Mouse (Mus musculus): ENCODE measurements at regions not wholly inside any gene's neighbourhood (a gene's known extent, or its start where the extent isn't known, plus 50 kb on each side); places are given as distances from the start of the nearest gene placed in this dataset.

- Histone ChIP-seq H3K27me3 (ENCODE audit: control insufficient read depth, insufficient read depth, low read depth, low read length) (no peaks in the 10 kb centered on the region), H3K36me3 (ENCODE audit: control insufficient read depth, insufficient read depth, low read length) (no peaks in the 10 kb centered on the region), H3K9ac (ENCODE audit: low read depth, low read length) (no peak overlapping the region), H3K27ac (ENCODE audit: low read length) (no peak overlapping the region), H3K4me3 (ENCODE audit: low read depth, low read length) (no peak overlapping the region), H3K4me1 (ENCODE audit: control insufficient read depth, insufficient read depth, low read length) (no peaks in the 10 kb centered on the region; the same call in 1 of the 2 replicates), H3K4me2 (ENCODE audit: low read length) (no peak overlapping the region), H3K9me3 (replicated peaks; ENCODE audit: control insufficient read depth, low read length, poor library complexity, severe bottlenecking) (no peaks in the 10 kb centered on the region)
- WGBS, result 90% methylated on average over 5 of the region's 5 CpGs
- no peak for ATAC-seq
Observed at GRCm38 (mm10) chr13:97497928-97498327, 257.0 kb downstream of the Enc1 start.

GRCm38 (mm10) chr13:97494770-97495169 is 253.9 kb downstream of the Enc1 start:
- H3K9ac ChIP-seq (ENCODE audit: low read depth, low read length), result no peak overlapping the region
- no peak overlapping the region for H3K27ac ChIP-seq (ENCODE audit: low read length)
- no peaks in the 10 kb centered on the region for H3K9me3 ChIP-seq (replicated peaks; ENCODE audit: control insufficient read depth, low read length, poor library complexity, severe bottlenecking)
- no peaks in the 10 kb centered on the region for H3K27me3 ChIP-seq (ENCODE audit: control insufficient read depth, insufficient read depth, low read depth, low read length)
- H3K4me1 ChIP-seq (ENCODE audit: control insufficient read depth, insufficient read depth, low read length), result no peaks in the 10 kb centered on the region; the same call in 1 of the 2 replicates
- H3K36me3 ChIP-seq (ENCODE audit: control insufficient read depth, insufficient read depth, low read length), result no peaks in the 10 kb centered on the region
- no peak overlapping the region for H3K4me3 ChIP-seq (ENCODE audit: low read depth, low read length)
- WGBS, result 67% methylated on average over 2 of the region's 2 CpGs
- ATAC-seq, result no peak
- no peak overlapping the region for H3K4me2 ChIP-seq (ENCODE audit: low read length)

GRCm38 (mm10) chr13:97493836-97494235 is 252.9 kb downstream of the Enc1 start:
- no peak for ATAC-seq
- Histone ChIP-seq H3K9me3 (replicated peaks; ENCODE audit: control insufficient read depth, low read length, poor library complexity, severe bottlenecking) (no peaks in the 10 kb centered on the region), H3K4me1 (ENCODE audit: control insufficient read depth, insufficient read depth, low read length) (peaks cover 8% of the 10 kb centered on the region)

GRCm38 (mm10) chr13:97492958-97493735 is 252.2 kb downstream of the Enc1 start:
- Histone ChIP-seq H3K4me2 (ENCODE audit: low read length) (no peak overlapping the region), H3K27ac (ENCODE audit: low read length) (no peak overlapping the region), H3K4me1 (ENCODE audit: control insufficient read depth, insufficient read depth, low read length) (peaks cover 15% of the 10 kb centered on the region), H3K9ac (ENCODE audit: low read depth, low read length) (no peak overlapping the region), H3K27me3 (ENCODE audit: control insufficient read depth, insufficient read depth, low read depth, low read length) (no peaks in the 10 kb centered on the region), H3K36me3 (ENCODE audit: control insufficient read depth, insufficient read depth, low read length) (no peaks in the 10 kb centered on the region), H3K4me3 (ENCODE audit: low read depth, low read length) (no peak overlapping the region), H3K9me3 (replicated peaks; ENCODE audit: control insufficient read depth, low read length, poor library complexity, severe bottlenecking) (no peaks in the 10 kb centered on the region)
- WGBS, result 70% methylated on average over 20 of the region's 20 CpGs
- ATAC-seq, result no peak

More at GRCm38 (mm10) chr13:97493836-97494235, 252.9 kb downstream of the Enc1 start:
- H3K9ac ChIP-seq (ENCODE audit: low read depth, low read length), result no peak overlapping the region
- 91% methylated on average over 7 of the region's 7 CpGs for WGBS
- no peak overlapping the region for H3K4me2 ChIP-seq (ENCODE audit: low read length)
- H3K27ac ChIP-seq (ENCODE audit: low read length), result no peak overlapping the region
- H3K4me3 ChIP-seq (ENCODE audit: low read depth, low read length), result no peak overlapping the region
- H3K27me3 ChIP-seq (ENCODE audit: control insufficient read depth, insufficient read depth, low read depth, low read length), result no peaks in the 10 kb centered on the region
- H3K36me3 ChIP-seq (ENCODE audit: control insufficient read depth, insufficient read depth, low read length), result no peaks in the 10 kb centered on the region

GRCm38 (mm10) chr13:97491865-97492847 is 251.3 kb downstream of the Enc1 start:
- WGBS, result 95% methylated on average over 19 of the region's 19 CpGs
- ATAC-seq, result no peak
- H3K9me3 ChIP-seq (replicated peaks; ENCODE audit: control insufficient read depth, low read length, poor library complexity, severe bottlenecking), result no peaks in the 10 kb centered on the region
- no peak overlapping the region for H3K4me3 ChIP-seq (ENCODE audit: low read depth, low read length)
- no peaks in the 10 kb centered on the region for H3K27me3 ChIP-seq (ENCODE audit: control insufficient read depth, insufficient read depth, low read depth, low read length)
- H3K27ac ChIP-seq (ENCODE audit: low read length), result no peak overlapping the region
- no peak overlapping the region for H3K4me2 ChIP-seq (ENCODE audit: low read length)
- H3K9ac ChIP-seq (ENCODE audit: low read depth, low read length), result no peak overlapping the region
- peaks cover 24% of the 10 kb centered on the region for H3K4me1 ChIP-seq (ENCODE audit: control insufficient read depth, insufficient read depth, low read length)
- no peaks in the 10 kb centered on the region for H3K36me3 ChIP-seq (ENCODE audit: control insufficient read depth, insufficient read depth, low read length)

- ATAC-seq, result no peak
- WGBS, result 76% methylated on average over 7 of the region's 7 CpGs
- H3K9ac ChIP-seq (ENCODE audit: low read depth, low read length), result no peak overlapping the region
- H3K4me1 ChIP-seq (ENCODE audit: control insufficient read depth, insufficient read depth, low read length), result peaks cover 25% of the 10 kb centered on the region
- H3K4me2 ChIP-seq (ENCODE audit: low read length), result no peak overlapping the region
- no peaks in the 10 kb centered on the region for H3K27me3 ChIP-seq (ENCODE audit: control insufficient read depth, insufficient read depth, low read depth, low read length)
- H3K4me3 ChIP-seq (ENCODE audit: low read depth, low read length), result no peak overlapping the region
- H3K36me3 ChIP-seq (ENCODE audit: control insufficient read depth, insufficient read depth, low read length), result no peaks in the 10 kb centered on the region
- no peak overlapping the region for H3K27ac ChIP-seq (ENCODE audit: low read length)
- H3K9me3 ChIP-seq (replicated peaks; ENCODE audit: control insufficient read depth, low read length, poor library complexity, severe bottlenecking), result no peaks in the 10 kb centered on the region
Observed at GRCm38 (mm10) chr13:97490131-97490530, 249.2 kb downstream of the Enc1 start.

- Histone ChIP-seq H3K27ac (ENCODE audit: low read length) (no peak overlapping the region), H3K4me2 (ENCODE audit: low read length) (no peak overlapping the region), H3K4me3 (ENCODE audit: low read depth, low read length) (no peak overlapping the region), H3K36me3 (ENCODE audit: control insufficient read depth, insufficient read depth, low read length) (no peaks in the 10 kb centered on the region), H3K27me3 (ENCODE audit: control insufficient read depth, insufficient read depth, low read depth, low read length) (no peaks in the 10 kb centered on the region), H3K9ac (ENCODE audit: low read depth, low read length) (no peak overlapping the region), H3K9me3 (replicated peaks; ENCODE audit: control insufficient read depth, low read length, poor library complexity, severe bottlenecking) (no peaks in the 10 kb centered on the region), H3K4me1 (ENCODE audit: control insufficient read depth, insufficient read depth, low read length) (peaks cover 25% of the 10 kb centered on the region)
- no peak for ATAC-seq
- 68% methylated on average over 4 of the region's 4 CpGs for WGBS
Observed at GRCm38 (mm10) chr13:97489721-97490120, 248.8 kb downstream of the Enc1 start.

GRCm38 (mm10) chr13:97489029-97489428 is 248.1 kb downstream of the Enc1 start:
- H3K4me2 ChIP-seq (ENCODE audit: low read length), result no peak overlapping the region
- ATAC-seq, result peak; percentile 29; the same call in 1 of the 2 replicates
- WGBS, result 28% methylated on average over 5 of the region's 5 CpGs
- H3K4me1 ChIP-seq (ENCODE audit: control insufficient read depth, insufficient read depth, low read length), result peaks cover 25% of the 10 kb centered on the region
- H3K4me3 ChIP-seq (ENCODE audit: low read depth, low read length), result no peak overlapping the region
- no peak overlapping the region for H3K27ac ChIP-seq (ENCODE audit: low read length)
- no peaks in the 10 kb centered on the region for H3K36me3 ChIP-seq (ENCODE audit: control insufficient read depth, insufficient read depth, low read length)
- H3K27me3 ChIP-seq (ENCODE audit: control insufficient read depth, insufficient read depth, low read depth, low read length), result no peaks in the 10 kb centered on the region
- no peaks in the 10 kb centered on the region for H3K9me3 ChIP-seq (replicated peaks; ENCODE audit: control insufficient read depth, low read length, poor library complexity, severe bottlenecking)
- no peak overlapping the region for H3K9ac ChIP-seq (ENCODE audit: low read depth, low read length)

- Histone ChIP-seq H3K27ac (ENCODE audit: low read length) (no peak overlapping the region), H3K4me1 (ENCODE audit: control insufficient read depth, insufficient read depth, low read length) (peaks cover 25% of the 10 kb centered on the region)
- ATAC-seq, result no peak
Observed at GRCm38 (mm10) chr13:97488518-97488917, 247.6 kb downstream of the Enc1 start.

More at GRCm38 (mm10) chr13:97488518-97488917, 247.6 kb downstream of the Enc1 start:
- Histone ChIP-seq H3K4me2 (ENCODE audit: low read length) (no peak overlapping the region), H3K9me3 (replicated peaks; ENCODE audit: control insufficient read depth, low read length, poor library complexity, severe bottlenecking) (no peaks in the 10 kb centered on the region), H3K9ac (ENCODE audit: low read depth, low read length) (no peak overlapping the region), H3K36me3 (ENCODE audit: control insufficient read depth, insufficient read depth, low read length) (no peaks in the 10 kb centered on the region), H3K27me3 (ENCODE audit: control insufficient read depth, insufficient read depth, low read depth, low read length) (no peaks in the 10 kb centered on the region), H3K4me3 (ENCODE audit: low read depth, low read length) (no peak overlapping the region)
- WGBS, result 63% methylated on average over 5 of the region's 5 CpGs

Measured in midbrain, embryonic 16.5 days (tissue).